Mouse (Mus musculus) cerebellum, adult 2 months (tissue): ENCODE results near the gene Fank1.

Source experiments
- CTCF ChIP-seq: fragments of 200-500 bp; IDR thresholded peaks from 2 replicates; pipeline ENCODE4 v1.5.1; 2011; ENCODE audit warnings: low read depth, mild to moderate bottlenecking, control low read depth, low read length, moderate library complexity, borderline replicate concordance; ENCODE audit not compliant: insufficient read depth
- POLR2A ChIP-seq: fragments of 200-500 bp; IDR thresholded peaks from 2 replicates; pipeline ENCODE4 v1.6.1; 2011; ENCODE audit warnings: low read length, control low read depth, borderline replicate concordance; ENCODE audit not compliant: insufficient read depth

DNA sequence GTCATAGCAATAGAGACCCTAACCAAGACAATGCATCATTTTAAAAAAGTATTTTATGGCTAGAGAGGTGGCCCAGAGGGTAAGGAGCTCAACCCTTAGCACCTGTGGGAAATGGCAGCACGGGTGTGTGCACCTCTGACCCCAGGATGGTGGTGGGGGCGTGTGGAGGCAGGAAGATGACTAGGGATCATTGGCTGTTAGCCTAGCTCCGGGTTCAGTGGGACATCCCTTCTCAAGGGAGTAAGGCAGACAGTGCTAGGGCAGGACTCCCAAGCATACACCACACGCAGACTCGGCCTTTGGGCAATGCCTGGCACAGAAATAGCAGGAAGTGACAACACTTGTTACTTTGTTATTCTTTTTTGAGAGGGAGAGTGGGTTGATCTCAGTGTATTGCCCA, 96.0 kb downstream of the Fank1 start:
- TF ChIP-seq POLR2A (no peak), CTCF (no peak)
